Mouse (Mus musculus): ENCODE results near the gene Nono. TPM values are rescaled to one million over a fixed set of nuclear protein-coding genes. Genes with fewer than 3 reads are reported as not detected.
A peak's percentile ranks its signal among the peaks of the same experiment; 100 is the strongest.

Gene Nono
- total RNA-seq, 2 experiments from 2014 or later: 58.2 to 60.3 TPM

GRCm38 (mm10) chrX:101481604-101482350 is 52.7 kb downstream of the Nono start:
- no peak for DNase-seq

DNA sequence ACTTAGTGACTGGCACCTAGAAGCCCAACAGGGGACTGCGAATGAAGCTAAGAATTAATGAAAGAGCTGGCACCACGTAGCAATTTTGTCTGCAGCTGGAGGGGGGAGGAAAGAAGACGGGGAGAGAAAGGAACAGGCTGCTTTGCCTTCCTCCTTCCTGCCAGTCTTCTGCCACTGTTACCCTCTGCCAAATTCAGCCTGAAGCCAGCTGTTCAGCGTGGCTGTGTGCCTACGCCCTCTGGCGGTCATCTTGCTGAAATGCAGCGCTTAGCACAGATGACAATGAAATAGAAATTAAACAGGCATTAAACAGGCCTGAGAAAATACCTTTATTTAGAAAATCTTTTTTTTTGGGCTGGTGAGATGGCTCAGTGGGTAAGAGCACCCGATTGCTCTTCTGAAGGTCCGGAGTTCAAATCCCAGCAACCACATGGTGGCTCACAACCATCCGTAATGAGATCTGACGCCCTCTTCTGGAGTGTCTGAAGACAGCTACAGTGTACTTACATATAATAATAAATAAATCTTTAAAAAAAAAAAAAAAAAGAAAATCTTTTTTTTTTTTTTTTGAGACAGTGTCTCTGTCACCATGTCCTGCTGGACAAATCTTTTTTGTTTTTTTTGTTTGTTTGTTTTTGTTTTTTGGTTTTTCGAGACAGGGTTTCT is 57.5 kb downstream of the Nono start:
- DNase-seq: peak; percentile 37 to 57

Other genes with a start within 250 kb of the Nono start
- 10 to 100 TPM; 32.7 to 37.8 TPM for gene Snx12, start 206.8 kb upstream of the Nono start, total RNA-seq (2021)
- gene Foxo4, start 174.8 kb upstream of the Nono start, total RNA-seq (2021): 10 to 100 TPM; 59.9 to 64.4 TPM
- gene Gm614, start 165.3 kb upstream of the Nono start, total RNA-seq (2021): not detected
- 10 to 100 TPM; 10.5 to 15.1 TPM for gene Il2rg, start 161.1 kb upstream of the Nono start, total RNA-seq (2021)
- not detected for gene Gm20489, start 160.3 kb upstream of the Nono start, total RNA-seq (2021)
- 10 to 100 TPM; 13.5 to 19.1 TPM for gene Med12, start 155.3 kb upstream of the Nono start, total RNA-seq (2021)
- under 1 TPM; 0.39 to 0.74 TPM for gene Nlgn3, start 130.2 kb upstream of the Nono start, total RNA-seq (2021)
- not detected for gene Gjb1, start 52.9 kb upstream of the Nono start, total RNA-seq (2021)
- gene Zmym3, start 8.5 kb upstream of the Nono start, total RNA-seq (2021): 10 to 100 TPM; 13.1 to 15.9 TPM
- 100 to 1,000 TPM; 163 to 187 TPM for gene Itgb1bp2, start 19.8 kb downstream of the Nono start, total RNA-seq (2021)
- 10 to 100 TPM; 14.6 to 17.6 TPM for gene Taf1, start 103.4 kb downstream of the Nono start, total RNA-seq (2021)
- gene Ogt, start 210.7 kb downstream of the Nono start, total RNA-seq (2021): 10 to 100 TPM; 42.5 to 56.8 TPM